Mouse (Mus musculus): ENCODE results near the gene Setx. TPM values are rescaled to one million over a fixed set of nuclear protein-coding genes. Genes with fewer than 3 reads are reported as not detected.

The Setx gene
- polyA plus RNA-seq, 1 experiment: 4.7 TPM

DNA sequence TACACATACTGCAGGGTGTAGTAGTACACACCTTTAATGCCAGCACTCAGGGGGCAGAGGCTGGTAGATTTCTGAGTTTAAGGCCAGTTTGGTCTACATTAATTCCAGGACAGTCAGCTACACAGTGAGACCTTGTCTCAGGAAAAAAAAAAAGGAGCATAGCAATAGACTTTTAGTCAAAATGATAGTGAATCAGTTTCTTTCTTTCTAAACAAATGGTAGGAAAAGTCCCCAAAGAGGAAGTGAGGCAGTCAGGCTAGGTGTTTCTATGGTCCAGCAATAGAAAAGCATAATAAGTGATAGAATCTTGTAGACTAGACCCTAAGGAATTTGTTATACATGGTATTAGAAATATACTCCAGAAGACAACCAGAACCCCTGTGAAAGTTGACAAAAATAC, 11.2 kb downstream of the Setx start:
- H3K36me3 ChIP-seq (ENCODE audit: control insufficient read depth, insufficient read depth): peaks cover 44% of the 10 kb centered on the region
- no peaks in the 10 kb centered on the region for H3K27me3 ChIP-seq (ENCODE audit: control insufficient read depth, insufficient read depth, insufficient read length)
- no peaks in the 10 kb centered on the region for H3K79me2 ChIP-seq (ENCODE audit: control insufficient read depth, insufficient read depth)
- H3ac ChIP-seq (ENCODE audit: control insufficient read depth, insufficient read length): no peak overlapping the region
- no peak overlapping the region for H3K4me3 ChIP-seq
- TF ChIP-seq REST (IDR thresholded peaks at IDR 0.05; ENCODE audit: insufficient read depth, insufficient read length) (no peak), TCF12 (IDR thresholded peaks at IDR 0.05; ENCODE audit: insufficient read depth, poor library complexity, severe bottlenecking) (no peak), CEBPB (IDR thresholded peaks at IDR 0.05; ENCODE audit: insufficient read depth, poor library complexity, severe bottlenecking) (no peak), MAX (IDR thresholded peaks at IDR 0.05; ENCODE audit: low read depth) (no peak), USF1 (IDR thresholded peaks at IDR 0.05; ENCODE audit: low read depth) (no peak), E2F4 (IDR thresholded peaks at IDR 0.05; ENCODE audit: insufficient read depth) (no peak), MYOG (IDR thresholded peaks at IDR 0.05; ENCODE audit: control insufficient read depth in 1 of 3, insufficient read depth in 1 of 3, insufficient read length in 2 of 3, low read depth in 2 of 3) (no peak), MYOD1 (IDR thresholded peaks at IDR 0.05; ENCODE audit: control insufficient read depth in 1 of 3, insufficient read length in 2 of 3, low read depth in 2 of 3) (no peak), TCF3 (IDR thresholded peaks at IDR 0.05; ENCODE audit: insufficient read length, low read depth) (no peak), SRF (IDR thresholded peaks at IDR 0.05; ENCODE audit: control insufficient read depth, insufficient read length, low read depth) (no peak), POLR2AphosphoS2 (IDR thresholded peaks at IDR 0.05; ENCODE audit: insufficient read length, low read depth) (no peak)
- no peak overlapping the region for H3K4me2 ChIP-seq (ENCODE audit: low read depth)

DNA sequence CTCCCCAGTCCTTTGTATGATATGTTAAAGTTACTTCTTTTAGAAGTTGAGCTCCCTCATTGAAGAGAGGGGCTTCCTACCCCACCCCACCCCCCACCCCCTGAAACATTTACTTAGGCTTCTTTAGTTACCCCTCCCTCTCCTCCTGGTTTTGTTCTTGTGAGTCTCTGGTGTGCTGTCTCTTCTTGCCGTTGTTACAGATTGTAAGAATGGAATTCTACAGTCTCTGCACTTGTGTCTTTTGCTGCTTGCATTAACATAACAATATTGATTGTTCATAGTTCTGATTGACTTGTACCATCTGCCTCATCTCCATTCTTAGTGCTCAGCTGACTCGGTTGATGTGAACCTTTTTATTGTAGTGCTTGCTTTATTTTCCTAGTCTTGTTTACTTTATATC, 28.0 kb downstream of the Setx start:
- Histone ChIP-seq H3K27me3 (ENCODE audit: control insufficient read depth, insufficient read depth, insufficient read length) (no peaks in the 10 kb centered on the region), H3K4me3 (no peak overlapping the region), H3K36me3 (ENCODE audit: control insufficient read depth, insufficient read depth) (peaks cover 37% of the 10 kb centered on the region), H3K4me2 (ENCODE audit: low read depth) (no peak overlapping the region), H3ac (ENCODE audit: control insufficient read depth, insufficient read length) (no peak overlapping the region), H3K79me2 (ENCODE audit: control insufficient read depth, insufficient read depth) (no peaks in the 10 kb centered on the region)
- TF ChIP-seq USF1 (IDR thresholded peaks at IDR 0.05; ENCODE audit: low read depth): no peak
- TF ChIP-seq POLR2AphosphoS2 (IDR thresholded peaks at IDR 0.05; ENCODE audit: insufficient read length, low read depth): no peak
- no peak for TF ChIP-seq MYOG (IDR thresholded peaks at IDR 0.05; ENCODE audit: control insufficient read depth in 1 of 3, insufficient read depth in 1 of 3, insufficient read length in 2 of 3, low read depth in 2 of 3)
- no peak for TF ChIP-seq MYOD1 (IDR thresholded peaks at IDR 0.05; ENCODE audit: control insufficient read depth in 1 of 3, insufficient read length in 2 of 3, low read depth in 2 of 3)

DNA sequence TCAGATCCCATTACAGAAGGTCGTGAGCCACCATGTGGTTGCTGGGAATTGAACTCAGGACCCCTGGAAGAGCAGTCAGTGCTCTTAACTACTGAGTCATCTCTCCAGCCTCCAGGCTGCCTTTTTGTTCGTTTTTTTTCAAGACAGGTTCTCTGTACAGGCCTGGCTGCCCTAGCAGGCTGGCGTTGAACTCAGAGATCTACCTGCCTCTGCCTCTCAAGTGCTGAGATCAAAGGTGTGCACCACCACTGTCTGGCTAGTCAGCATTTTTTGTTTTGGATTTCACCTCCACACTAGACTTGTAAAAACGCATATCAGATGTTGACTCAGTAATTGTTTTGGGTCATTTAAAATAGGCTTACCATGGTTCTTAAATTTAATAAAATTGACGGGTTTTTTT, 44.1 kb downstream of the Setx start:
- Histone ChIP-seq H3K4me2 (ENCODE audit: low read depth) (no peak overlapping the region), H3ac (ENCODE audit: control insufficient read depth, insufficient read length) (no peak overlapping the region), H3K4me3 (no peak overlapping the region), H3K27me3 (ENCODE audit: control insufficient read depth, insufficient read depth, insufficient read length) (no peaks in the 10 kb centered on the region), H3K79me2 (ENCODE audit: control insufficient read depth, insufficient read depth) (no peaks in the 10 kb centered on the region), H3K36me3 (ENCODE audit: control insufficient read depth, insufficient read depth) (peaks cover 45% of the 10 kb centered on the region)
- TF ChIP-seq MYOD1 (IDR thresholded peaks at IDR 0.05; ENCODE audit: control insufficient read depth in 1 of 3, insufficient read length in 2 of 3, low read depth in 2 of 3): no peak
- no peak for TF ChIP-seq E2F4 (IDR thresholded peaks at IDR 0.05; ENCODE audit: insufficient read depth)
- TF ChIP-seq REST (IDR thresholded peaks at IDR 0.05; ENCODE audit: insufficient read depth, insufficient read length): no peak
- no peak for TF ChIP-seq TCF12 (IDR thresholded peaks at IDR 0.05; ENCODE audit: insufficient read depth, poor library complexity, severe bottlenecking)
- TF ChIP-seq USF1 (IDR thresholded peaks at IDR 0.05; ENCODE audit: low read depth): no peak
- no peak for TF ChIP-seq MAX (IDR thresholded peaks at IDR 0.05; ENCODE audit: low read depth)
- TF ChIP-seq SRF (IDR thresholded peaks at IDR 0.05; ENCODE audit: control insufficient read depth, insufficient read length, low read depth): no peak
- no peak for TF ChIP-seq POLR2AphosphoS2 (IDR thresholded peaks at IDR 0.05; ENCODE audit: insufficient read length, low read depth)
- no peak for TF ChIP-seq CEBPB (IDR thresholded peaks at IDR 0.05; ENCODE audit: insufficient read depth, poor library complexity, severe bottlenecking)
- TF ChIP-seq TCF3 (IDR thresholded peaks at IDR 0.05; ENCODE audit: insufficient read length, low read depth): no peak
- no peak for TF ChIP-seq POLR2A (IDR thresholded peaks at IDR 0.05; ENCODE audit: insufficient read length, low read depth)
- TF ChIP-seq MYOG (IDR thresholded peaks at IDR 0.05; ENCODE audit: control insufficient read depth in 1 of 3, insufficient read depth in 1 of 3, insufficient read length in 2 of 3, low read depth in 2 of 3): no peak

DNA sequence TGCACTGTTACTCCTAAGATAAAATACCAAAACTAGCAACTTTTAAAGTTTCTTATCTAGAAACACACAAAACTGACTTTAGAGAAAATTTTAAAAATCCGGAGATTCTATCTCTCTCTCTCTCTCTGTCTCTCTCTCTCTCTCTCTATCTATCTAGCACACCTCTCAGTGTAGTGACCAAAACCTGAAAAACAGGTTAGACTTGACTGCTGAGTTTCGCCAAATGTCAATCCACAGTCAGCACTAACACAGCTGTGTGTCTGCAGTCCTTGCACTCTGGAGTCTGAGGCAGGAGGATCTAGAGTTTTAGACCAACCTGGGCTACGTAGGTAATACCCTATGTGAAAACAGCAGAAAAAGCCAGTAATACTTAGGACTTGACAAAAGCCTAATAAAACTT, 50.9 kb downstream of the Setx start:
- H3K36me3 ChIP-seq (ENCODE audit: control insufficient read depth, insufficient read depth): peaks cover 67% of the 10 kb centered on the region
- TF ChIP-seq POLR2AphosphoS2 (IDR thresholded peaks at IDR 0.05; ENCODE audit: insufficient read length, low read depth) (no peak), MAX (IDR thresholded peaks at IDR 0.05; ENCODE audit: low read depth) (no peak), TCF3 (IDR thresholded peaks at IDR 0.05; ENCODE audit: insufficient read length, low read depth) (no peak), MYOD1 (IDR thresholded peaks at IDR 0.05; ENCODE audit: control insufficient read depth in 1 of 3, insufficient read length in 2 of 3, low read depth in 2 of 3) (no peak), USF1 (IDR thresholded peaks at IDR 0.05; ENCODE audit: low read depth) (no peak), MYOG (IDR thresholded peaks at IDR 0.05; ENCODE audit: control insufficient read depth in 1 of 3, insufficient read depth in 1 of 3, insufficient read length in 2 of 3, low read depth in 2 of 3) (no peak), SRF (IDR thresholded peaks at IDR 0.05; ENCODE audit: control insufficient read depth, insufficient read length, low read depth) (no peak), E2F4 (IDR thresholded peaks at IDR 0.05; ENCODE audit: insufficient read depth) (no peak), REST (IDR thresholded peaks at IDR 0.05; ENCODE audit: insufficient read depth, insufficient read length) (no peak)
- no peak overlapping the region for H3K4me3 ChIP-seq
- H3K4me2 ChIP-seq (ENCODE audit: low read depth): no peak overlapping the region
- H3K79me2 ChIP-seq (ENCODE audit: control insufficient read depth, insufficient read depth): no peaks in the 10 kb centered on the region
- H3ac ChIP-seq (ENCODE audit: control insufficient read depth, insufficient read length): no peak overlapping the region
- no peaks in the 10 kb centered on the region for H3K27me3 ChIP-seq (ENCODE audit: control insufficient read depth, insufficient read depth, insufficient read length)

DNA sequence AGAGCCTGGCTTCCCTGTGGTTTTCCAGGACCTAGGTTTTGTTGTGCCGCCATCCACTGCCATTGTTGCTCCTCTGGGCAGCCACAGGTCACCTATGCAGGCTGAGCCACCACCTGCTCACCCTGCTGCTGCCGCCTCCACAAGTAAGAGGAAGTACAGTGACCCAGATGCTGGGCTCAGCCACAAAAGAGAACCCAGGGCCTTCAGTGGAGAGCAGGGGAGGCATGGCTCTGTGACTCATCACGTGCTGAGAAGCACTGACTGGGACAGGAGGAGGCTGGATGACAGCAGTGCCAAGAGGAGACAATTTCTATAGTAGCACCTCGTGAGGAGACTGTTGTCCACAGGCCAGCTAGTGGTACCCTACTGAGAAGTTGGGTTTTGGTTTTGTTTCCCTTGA, 55.8 kb downstream of the Setx start:
- H3K4me2 ChIP-seq (ENCODE audit: low read depth): no peak overlapping the region
- H3K27me3 ChIP-seq (ENCODE audit: control insufficient read depth, insufficient read depth, insufficient read length): no peaks in the 10 kb centered on the region
- TF ChIP-seq TCF3 (IDR thresholded peaks at IDR 0.05; ENCODE audit: insufficient read length, low read depth): no peak
- TF ChIP-seq MAX (IDR thresholded peaks at IDR 0.05; ENCODE audit: low read depth): no peak
- no peak for TF ChIP-seq CEBPB (IDR thresholded peaks at IDR 0.05; ENCODE audit: insufficient read depth, poor library complexity, severe bottlenecking)
- no peak for TF ChIP-seq MYOD1 (IDR thresholded peaks at IDR 0.05; ENCODE audit: control insufficient read depth in 1 of 3, insufficient read length in 2 of 3, low read depth in 2 of 3)
- no peak for TF ChIP-seq MYOG (IDR thresholded peaks at IDR 0.05; ENCODE audit: control insufficient read depth in 1 of 3, insufficient read depth in 1 of 3, insufficient read length in 2 of 3, low read depth in 2 of 3)
- TF ChIP-seq SRF (IDR thresholded peaks at IDR 0.05; ENCODE audit: control insufficient read depth, insufficient read length, low read depth): no peak
- TF ChIP-seq E2F4 (IDR thresholded peaks at IDR 0.05; ENCODE audit: insufficient read depth): no peak
- TF ChIP-seq USF1 (IDR thresholded peaks at IDR 0.05; ENCODE audit: low read depth): no peak
- TF ChIP-seq TCF12 (IDR thresholded peaks at IDR 0.05; ENCODE audit: insufficient read depth, poor library complexity, severe bottlenecking): no peak
- TF ChIP-seq POLR2A (IDR thresholded peaks at IDR 0.05; ENCODE audit: insufficient read length, low read depth): no peak
- TF ChIP-seq REST (IDR thresholded peaks at IDR 0.05; ENCODE audit: insufficient read depth, insufficient read length): no peak
- TF ChIP-seq POLR2AphosphoS2 (IDR thresholded peaks at IDR 0.05; ENCODE audit: insufficient read length, low read depth): no peak
- H3ac ChIP-seq (ENCODE audit: control insufficient read depth, insufficient read length): no peak overlapping the region
- H3K36me3 ChIP-seq (ENCODE audit: control insufficient read depth, insufficient read depth): peaks cover 42% of the 10 kb centered on the region
- no peak overlapping the region for H3K4me3 ChIP-seq
- no peaks in the 10 kb centered on the region for H3K79me2 ChIP-seq (ENCODE audit: control insufficient read depth, insufficient read depth)
